Mouse (Mus musculus): ENCODE results near the gene Relt. TPM values are rescaled to one million over a fixed set of nuclear protein-coding genes. Genes with fewer than 3 reads are reported as not detected.
"Not testable (repeated sequence)": the region's sequence is repeated elsewhere in the genome, so short reads cannot be mapped to it uniquely, and the experiment has no call there.

Gene Relt
- total and polyA plus RNA-seq, 3 experiments = 1.3 to 4.5 (median 2.5) TPM

- no peak for DNase-seq
Observed at GRCm38 (mm10) chr7:100876293-100876692, 13.0 kb upstream of the Relt start.

GRCm38 (mm10) chr7:100875822-100876221, 12.6 kb upstream of the Relt start:
- no peak for DNase-seq

GRCm38 (mm10) chr7:100873197-100873596, 10.0 kb upstream of the Relt start:
- no peak for DNase-seq

GRCm38 (mm10) chr7:100871892-100872291, 8.6 kb upstream of the Relt start:
- DNase-seq = peak; percentile 81

- no peak for DNase-seq
Observed at GRCm38 (mm10) chr7:100871355-100871754, 8.1 kb upstream of the Relt start.

GRCm38 (mm10) chr7:100869877-100870629, 6.8 kb upstream of the Relt start:
- DNase-seq = no peak

GRCm38 (mm10) chr7:100868551-100868950, 5.3 kb upstream of the Relt start:
- no peak for DNase-seq

- DNase-seq = no peak
Observed at GRCm38 (mm10) chr7:100867561-100867960, 4.3 kb upstream of the Relt start.

DNA sequence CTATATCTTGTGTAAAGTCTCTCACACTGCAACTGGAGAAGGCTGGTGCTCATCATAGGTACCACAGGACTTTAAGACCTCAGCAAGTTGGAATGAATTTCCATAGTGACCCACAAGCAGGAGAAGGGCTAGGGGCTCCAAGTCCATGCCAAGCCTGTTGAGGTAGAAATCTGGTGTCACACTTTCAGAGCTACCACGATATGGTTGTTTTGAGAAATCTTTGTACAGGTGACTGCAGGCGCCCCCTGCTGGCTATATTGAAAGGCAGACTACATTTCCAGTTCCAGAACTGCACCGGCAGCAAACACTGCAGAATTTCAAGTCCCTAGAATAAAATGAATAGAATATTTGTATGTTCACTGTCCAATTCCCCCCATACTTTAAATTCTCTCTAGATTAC, 3.4 kb upstream of the Relt start:
- DNase-seq = peak; percentile 59

DNA sequence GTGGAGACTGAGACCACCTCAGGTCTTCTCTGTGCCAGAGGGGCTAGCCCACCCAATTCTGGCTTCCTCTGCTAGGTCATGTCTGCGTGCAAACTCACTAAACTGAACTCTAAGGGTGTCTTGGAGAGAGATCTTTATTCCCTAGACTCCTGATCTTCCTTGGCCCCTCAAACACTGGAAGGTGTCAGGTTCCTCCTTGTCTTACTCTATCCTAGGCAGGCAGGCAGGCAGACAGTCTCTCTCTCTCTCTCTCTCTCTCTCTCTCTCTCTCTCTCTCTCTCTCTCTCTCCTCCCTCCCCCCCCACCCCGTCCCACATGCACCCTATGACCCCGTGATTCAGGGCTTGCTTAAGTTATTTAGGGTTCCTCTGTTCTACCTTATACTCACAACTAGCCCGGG, 893 bp downstream of the Relt start:
- no peak for DNase-seq

DNA sequence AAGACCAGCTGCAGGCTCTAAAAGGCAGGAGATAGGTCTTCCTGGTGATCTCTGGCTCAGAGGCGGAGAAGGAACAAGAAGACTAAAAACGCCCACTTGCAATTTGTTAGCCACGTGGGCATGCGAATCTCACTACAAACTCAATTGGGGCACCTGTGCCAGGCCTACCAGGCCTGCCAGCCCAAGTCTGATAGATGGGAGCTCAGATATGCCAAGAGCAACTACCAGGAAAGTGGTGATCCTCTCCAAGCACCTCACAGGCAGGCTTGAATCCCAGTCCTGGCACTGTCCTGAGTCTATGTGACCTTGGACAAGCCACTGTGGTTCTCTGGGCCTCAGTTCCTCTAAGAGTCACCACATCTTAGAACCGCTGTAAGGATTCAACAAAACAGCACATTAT, 2.0 kb downstream of the Relt start:
- no peak for DNase-seq

DNA sequence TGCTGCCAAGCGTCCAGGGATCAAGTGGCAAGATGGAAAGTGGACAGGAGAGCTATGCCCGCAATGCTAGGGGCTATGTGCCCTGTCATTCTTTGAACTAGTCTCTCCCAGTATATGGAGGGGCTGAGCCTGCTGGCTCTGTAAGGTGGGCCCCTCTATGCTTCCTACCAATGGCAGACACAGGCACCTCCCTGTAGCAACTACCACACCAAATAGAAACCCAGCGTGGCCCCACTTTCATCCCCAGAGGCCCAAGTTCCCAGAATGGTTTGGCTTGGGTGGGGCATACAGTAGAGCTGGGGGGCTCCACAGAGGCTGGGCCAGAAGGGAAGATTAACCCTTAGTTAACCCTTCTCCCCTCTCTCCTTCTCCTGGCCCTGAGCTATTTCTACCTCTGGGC, 2.8 kb downstream of the Relt start:
- DNase-seq = no peak

DNA sequence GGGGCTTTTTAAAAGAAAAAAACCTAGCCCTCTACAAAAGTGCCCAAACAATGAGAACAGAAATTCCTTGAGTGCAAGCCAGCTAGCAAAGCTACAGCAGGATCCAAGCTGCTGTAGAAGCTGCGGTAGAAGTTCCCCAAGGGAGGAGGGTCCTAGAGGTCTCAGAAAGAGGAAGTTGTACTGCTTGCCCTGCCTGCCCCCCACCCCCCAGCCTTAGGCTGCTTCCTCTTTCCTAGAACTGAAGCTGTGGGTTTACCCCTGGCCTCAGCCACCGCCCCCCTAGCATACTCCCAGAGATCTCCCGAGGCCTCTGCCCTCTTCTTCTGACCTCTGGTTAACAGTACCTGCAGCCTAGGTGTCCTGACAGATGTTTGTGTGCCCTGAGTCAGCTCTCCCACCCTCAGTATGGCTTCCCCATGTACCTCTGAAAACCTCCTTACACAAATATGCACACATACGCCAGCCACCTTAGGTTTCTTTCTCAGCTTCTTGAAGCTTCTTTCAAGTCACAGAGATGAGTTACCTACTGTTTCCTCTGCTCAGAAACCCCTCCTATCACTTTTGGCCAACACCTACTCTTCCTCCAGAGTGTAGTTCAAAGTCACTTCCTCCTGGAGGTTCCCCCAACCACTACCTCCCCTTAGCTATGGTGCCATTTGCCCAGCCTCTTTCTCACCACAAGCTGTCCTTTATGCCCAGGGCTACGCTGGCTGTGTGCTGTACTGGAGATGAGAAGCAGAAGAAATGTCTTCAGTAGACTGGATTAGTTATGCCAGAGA, 7.3 kb downstream of the Relt start:
- DNase-seq = no peak

DNA sequence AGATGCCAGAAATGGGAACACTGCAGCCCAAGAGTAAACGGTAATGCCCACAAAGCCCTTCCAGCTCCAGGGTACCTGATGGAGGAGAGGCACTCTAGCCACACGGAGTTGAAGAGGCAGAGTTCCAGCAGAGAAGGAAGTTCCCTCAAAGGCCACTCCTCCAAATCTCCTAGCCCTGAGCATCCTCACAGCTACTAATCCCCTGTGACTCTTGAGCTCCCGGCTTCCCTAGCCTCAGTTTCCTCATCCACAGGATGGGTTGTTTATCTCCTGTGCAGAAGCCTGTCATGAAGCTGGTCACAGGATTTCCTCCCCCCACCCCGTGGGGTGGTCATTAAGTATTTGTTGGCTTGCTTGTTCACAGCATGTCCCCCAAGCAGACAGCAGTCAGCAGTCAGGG, 7.9 kb downstream of the Relt start:
- no peak for DNase-seq

- DNase-seq = no peak
Observed at GRCm38 (mm10) chr7:100854861-100855260, 8.4 kb downstream of the Relt start.

GRCm38 (mm10) chr7:100854137-100854814, 9.0 kb downstream of the Relt start:
- DNase-seq = no peak

GRCm38 (mm10) chr7:100853396-100853795, 9.8 kb downstream of the Relt start:
- DNase-seq = no peak

DNA sequence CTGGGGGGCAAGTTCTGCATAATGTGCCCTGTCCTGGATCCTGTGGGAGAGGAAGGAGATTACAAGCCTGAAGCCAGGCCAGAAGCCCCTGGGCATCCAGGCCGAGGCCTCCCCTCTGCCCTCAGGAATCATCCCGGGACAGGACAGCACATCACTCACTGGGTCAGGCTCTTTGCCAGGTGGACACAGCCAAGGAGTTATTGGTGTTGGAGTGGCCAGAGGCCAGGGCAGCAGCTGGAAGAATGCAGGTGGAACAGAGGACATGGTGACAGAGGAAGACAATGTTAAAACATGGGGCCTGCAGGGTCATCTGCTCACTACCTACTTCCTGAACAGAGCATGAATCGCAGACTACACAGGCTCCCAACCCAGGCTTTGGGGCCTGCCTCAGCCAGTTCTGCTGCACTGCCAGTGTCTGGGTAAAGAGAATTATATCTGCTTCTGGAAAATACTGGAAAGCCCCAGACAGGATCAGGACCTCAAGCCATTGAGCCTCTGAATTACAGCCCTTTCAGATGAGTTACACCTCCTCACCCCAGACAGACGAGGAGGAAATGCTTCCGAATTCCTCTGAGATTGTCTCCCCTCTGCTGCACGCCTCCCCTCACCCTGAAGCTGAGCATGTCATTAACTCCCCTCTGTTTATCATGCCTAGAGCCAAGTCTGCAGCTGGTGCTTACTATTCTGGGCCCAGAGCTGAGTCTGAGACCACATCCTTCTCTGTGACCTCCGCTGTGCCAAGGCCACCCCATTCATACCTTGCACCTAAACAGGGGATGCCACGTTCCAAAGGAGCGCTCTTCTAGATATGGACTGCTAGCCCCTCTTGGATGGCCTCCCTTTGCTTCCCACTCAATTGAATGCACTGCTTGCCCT, 11.5 kb downstream of the Relt start:
- DNase-seq = no peak

DNA sequence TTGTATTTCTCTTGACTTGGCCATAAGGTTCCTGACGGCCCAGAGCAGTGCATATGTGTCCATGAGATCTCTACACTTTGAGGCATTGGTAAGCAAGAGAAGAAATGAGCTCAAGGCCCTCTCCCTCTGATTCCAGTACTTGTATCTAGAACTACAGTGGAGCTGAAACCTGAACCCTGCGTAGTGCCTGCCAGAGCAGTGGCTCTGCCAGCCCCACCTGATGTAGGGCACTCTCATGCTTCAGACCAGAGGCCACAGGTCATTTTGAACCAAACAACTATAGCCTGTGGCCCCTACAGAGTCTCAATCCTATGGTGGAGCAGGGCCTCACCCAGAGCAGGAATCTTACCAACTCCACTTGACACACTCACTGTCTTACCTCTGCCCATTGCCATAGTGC, 13.7 kb downstream of the Relt start:
- no peak for DNase-seq

- peak; percentile 77 for DNase-seq
Observed at GRCm38 (mm10) chr7:100848744-100849143, 14.5 kb downstream of the Relt start.

DNA sequence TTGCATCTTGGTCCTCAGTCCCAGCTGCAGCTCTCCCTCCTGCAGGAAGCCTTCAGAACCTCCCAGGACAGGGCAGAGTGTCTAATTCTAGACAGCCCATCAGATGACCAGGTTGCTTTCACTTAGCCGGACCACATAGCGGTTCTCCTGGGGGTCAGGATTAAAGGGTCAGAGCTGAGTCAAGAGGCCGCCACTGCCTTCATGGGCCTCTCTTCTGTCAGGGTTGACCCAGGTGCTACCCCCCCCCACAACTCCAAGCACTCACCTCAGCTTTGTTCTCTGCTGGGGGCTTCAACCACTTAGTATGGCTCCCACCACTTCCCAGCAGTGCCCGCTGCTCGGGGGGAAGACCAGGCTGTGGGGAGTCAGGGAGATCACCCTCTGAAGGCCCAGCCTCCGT, 16.1 kb downstream of the Relt start:
- no peak for DNase-seq

- DNase-seq = not testable (repeated sequence)
Observed at GRCm38 (mm10) chr7:100846033-100846432, 17.2 kb downstream of the Relt start.

Data from adrenal gland, adult 2 months (tissue).